Mouse (Mus musculus) MEL (cell line): ENCODE results near the gene Ndel1.

Source experiments
- MAX ChIP-seq: IDR thresholded peaks from 2 replicates; pipeline ENCODE4 v1.6.1; 2011; ENCODE audit warnings: low read length, improper control_type of control experiment
- ZNF384 ChIP-seq: IDR thresholded peaks from 2 replicates; pipeline ENCODE4 v1.6.1; 2012; ENCODE audit warnings: low read depth, mild to moderate bottlenecking, inconsistent platforms, low read length, improper control_type of control experiment

DNA sequence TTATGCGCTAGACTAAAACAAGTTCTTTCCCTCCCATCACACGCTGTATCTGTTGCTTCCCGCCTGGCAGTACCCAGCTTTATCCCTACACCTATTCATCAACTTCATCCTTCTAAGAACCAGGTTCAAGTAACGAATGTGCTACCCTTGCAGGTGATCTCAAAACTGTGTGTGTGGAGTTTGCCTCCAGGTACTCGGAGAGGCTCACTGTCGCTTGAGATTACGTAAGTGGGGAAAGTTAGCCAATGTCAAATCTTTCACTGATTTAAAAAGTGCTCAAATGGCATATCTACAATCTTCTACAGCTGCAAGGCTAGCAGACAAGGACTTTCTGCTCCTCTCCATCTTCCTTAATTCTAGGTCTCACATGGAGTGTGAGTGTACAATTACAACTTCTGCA, 20.8 kb downstream of the Ndel1 start:
- TF ChIP-seq ZNF384 (no peak), MAX (no peak)
